Mouse (Mus musculus) monocyte, adult 5-6 weeks (primary cell): Measurements from ENCODE around the gene Tcf3. TPM values are rescaled to one million over a fixed set of nuclear protein-coding genes. Genes with fewer than 3 reads are reported as not detected.

Source experiments
- ATAC-seq: fragments of 153-309, 156-312 bp; replicated peaks from 2 replicates; pipeline ENCODE4 v1.8.0; 2017; ENCODE audit warnings: mild to moderate bottlenecking; ENCODE audit not compliant: low TSS enrichment, insufficient number of reproducible peaks, severe bottlenecking, poor library complexity, low FRiP score
- total RNA-seq: library from RNA; stranded (forward); fragments of 200-1000, 200-491, 200-594 nt; gene quantifications from 3 replicates; pipeline ENCODE4 v1.2.3, GENCODE M21; 2017

Tcf3 gene
- total RNA-seq, 1 experiment from 2014 or later: 18.9 TPM

DNA sequence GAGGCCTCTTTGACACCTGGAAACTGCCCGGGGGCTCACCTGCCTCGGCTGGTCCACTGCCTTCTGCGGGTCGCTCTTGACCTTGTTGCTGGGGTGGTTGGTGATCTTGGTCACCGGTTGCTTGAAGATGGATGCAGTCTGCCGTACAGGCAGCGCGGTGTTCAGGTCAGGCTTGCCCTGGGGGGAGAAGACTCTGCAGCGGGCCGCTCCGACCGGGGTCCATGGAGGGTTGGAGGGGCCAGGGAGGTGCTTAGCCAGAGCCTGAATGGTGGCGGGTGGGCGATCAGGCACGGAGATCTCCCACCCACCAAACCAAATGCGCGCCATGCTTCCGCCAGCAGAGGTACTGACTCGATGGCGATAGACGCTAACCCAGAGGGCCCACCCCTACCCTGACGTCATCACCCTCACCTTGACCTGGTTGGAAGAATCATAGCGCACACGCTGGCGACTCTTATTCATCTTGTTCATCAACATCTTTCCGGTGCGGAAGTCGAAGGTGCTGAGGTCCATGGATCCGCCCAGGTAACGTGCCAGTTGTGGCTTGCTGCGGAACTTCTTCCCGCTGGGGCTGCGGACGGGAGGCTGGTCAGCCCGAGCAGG, 38.3 kb downstream of the Tcf3 start:
- ATAC-seq: no peak

- no peak for ATAC-seq
Measured at GRCm38 (mm10) chr10:80392687-80393086, 40.8 kb downstream of the Tcf3 start.

GRCm38 (mm10) chr10:80390697-80391096, 42.8 kb downstream of the Tcf3 start:
- ATAC-seq: no peak

DNA sequence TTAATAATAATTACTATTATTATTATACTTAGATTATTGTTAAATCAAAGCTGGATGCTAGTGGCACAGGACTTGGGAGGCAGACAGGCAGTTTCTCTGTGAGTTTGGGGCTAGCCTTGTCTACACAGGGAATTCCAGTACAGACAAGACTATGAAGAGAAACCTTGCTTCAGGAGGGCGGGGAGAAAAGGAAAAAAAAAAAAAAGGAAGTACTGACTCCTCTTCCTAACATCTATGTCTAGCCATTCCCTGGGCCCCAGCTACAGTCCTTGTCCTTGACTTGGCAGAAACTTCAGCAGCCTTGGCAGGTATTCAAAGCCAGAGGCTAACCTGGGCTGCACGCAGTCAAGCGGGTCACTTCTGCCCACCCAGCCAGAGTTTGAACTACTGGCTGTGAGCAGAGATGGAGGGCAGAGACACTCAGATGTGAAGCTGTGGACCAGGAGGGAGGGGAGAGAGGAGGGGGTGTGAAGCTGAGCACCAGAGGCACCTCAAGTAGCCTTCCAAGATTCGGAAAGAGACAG, 44.2 kb downstream of the Tcf3 start:
- ATAC-seq: no peak

DNA sequence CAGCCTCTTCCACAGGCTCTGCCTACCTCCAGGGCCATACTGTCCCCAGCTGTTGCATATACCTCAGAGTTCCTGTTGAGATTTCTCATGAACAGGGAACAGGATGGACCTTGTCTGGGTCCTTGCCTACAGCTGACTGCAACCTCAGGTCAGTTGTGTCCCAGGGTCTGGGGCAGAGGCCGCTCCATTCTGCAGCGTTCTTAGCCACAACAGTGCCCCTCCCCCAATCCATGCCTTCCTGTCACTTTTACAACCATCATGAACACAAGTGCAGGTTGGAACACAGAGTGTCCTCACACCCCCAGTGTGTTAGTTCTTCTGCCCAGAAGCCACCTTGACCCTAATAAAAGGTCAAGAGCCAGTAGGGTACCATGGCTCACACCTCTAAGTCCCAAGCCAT, 44.7 kb downstream of the Tcf3 start:
- no peak for ATAC-seq

GRCm38 (mm10) chr10:80387522-80387959, 45.9 kb downstream of the Tcf3 start, which contains the start of gene Mex3d:
Gene Mex3d (minus strand): TSS chr10:80387659.
- ATAC-seq: no peak

DNA sequence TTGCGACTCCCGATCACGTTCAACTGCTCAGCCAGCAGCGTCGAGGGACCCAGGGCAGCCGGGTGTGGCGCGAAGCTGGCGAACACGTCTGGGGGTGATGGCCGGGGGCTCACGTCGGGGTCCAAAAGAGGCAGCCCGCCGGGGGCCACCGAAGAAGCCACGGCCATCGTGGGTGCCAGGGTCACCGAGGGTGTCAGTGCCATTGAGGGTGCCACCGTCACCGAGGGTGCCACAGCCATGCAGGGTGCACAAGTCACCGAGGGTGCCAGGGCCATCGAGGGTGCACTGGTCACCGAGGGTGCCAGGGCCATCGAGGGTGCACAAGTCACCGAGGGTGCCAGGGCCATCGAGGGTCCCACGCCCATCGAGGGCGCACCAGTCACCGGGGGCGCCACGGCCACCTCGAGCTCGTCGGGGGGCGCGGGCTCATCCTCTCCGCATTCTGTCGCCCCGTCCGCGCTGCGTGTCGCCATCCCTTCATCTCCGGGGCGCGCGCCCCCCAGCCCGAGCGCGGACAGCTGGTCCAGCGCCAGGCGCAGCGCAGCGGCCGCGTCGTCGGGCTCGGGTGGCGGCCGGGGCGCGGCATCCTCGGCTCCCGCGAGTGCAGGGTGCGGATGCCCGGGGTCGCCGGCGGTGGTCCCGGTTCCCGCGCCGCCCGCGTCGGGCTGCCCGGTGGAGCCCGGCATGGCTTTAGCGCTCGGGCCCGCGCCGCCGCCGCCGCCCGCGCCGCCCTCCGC, 46.5 kb downstream of the Tcf3 start:
- no peak for ATAC-seq

DNA sequence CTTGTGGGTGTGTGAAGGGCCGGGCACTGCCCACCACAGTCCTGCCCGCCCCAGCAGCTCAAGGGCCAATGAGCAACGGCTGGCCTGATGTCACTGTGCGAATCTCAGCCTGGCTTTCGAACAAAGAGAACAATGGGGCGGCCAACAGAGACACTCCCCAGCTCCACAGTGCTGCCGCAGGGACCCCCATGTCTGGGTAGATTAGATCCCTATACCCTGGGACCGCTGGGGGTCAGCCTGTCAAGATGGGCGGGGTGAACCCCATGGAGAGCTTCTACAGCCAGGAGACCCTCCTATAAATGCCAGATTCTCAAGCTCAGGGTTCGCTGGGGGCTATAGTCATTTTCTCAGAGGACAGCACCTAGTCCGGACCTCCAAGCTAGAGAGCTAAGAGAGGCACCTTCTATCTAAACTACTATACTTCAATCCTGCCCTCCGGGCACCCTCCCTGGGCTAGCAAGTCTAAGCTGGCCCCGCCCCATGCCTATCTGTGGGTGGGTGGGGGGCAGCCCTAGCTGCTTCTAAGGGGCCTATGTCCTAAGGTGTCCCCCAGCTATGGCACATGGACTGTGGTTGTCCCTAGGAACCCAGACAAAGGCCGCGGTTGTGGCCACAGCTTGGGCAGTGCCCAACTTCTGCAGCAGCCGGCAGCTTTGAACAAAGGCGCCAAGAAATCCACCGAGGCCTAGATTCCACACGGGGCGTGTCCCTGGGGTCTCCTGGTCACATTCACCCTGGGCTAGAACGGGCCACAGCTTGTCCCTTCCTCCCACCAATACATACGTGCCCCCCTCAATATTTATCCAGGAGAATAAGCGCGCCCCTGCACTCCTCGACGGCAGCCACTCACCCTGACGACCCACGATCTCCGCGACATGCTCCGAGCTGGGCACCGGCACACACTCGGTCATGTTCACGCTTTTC, 47.4 kb downstream of the Tcf3 start:
- ATAC-seq: no peak

DNA sequence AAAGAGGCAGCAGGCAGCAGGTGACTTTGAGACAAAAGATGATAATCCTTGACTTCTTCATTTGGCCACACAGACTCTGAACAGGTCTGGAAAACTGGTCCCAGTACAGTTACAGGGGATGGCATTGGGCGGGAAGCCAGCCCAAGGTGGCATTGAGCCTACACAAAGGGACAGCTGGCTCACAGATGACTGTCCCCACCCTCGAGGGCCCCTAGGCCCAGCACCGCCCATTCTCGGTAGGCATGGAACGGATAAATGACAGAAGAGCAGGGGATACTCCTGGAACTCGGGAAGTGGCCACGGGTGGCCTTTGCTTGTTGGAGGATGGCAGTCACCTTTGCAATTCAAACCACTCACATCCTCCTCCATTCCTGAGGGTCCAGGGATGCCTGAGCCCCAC, 48.1 kb downstream of the Tcf3 start:
- no peak for ATAC-seq

GRCm38 (mm10) chr10:80384709-80385108, 48.7 kb downstream of the Tcf3 start:
- no peak for ATAC-seq

GRCm38 (mm10) chr10:80384115-80384639, 49.3 kb downstream of the Tcf3 start:
- ATAC-seq: no peak

GRCm38 (mm10) chr10:80383431-80383830, 50.0 kb downstream of the Tcf3 start:
- no peak for ATAC-seq

GRCm38 (mm10) chr10:80382641-80383365, 50.6 kb downstream of the Tcf3 start:
- no peak for ATAC-seq

GRCm38 (mm10) chr10:80377716-80378115, 55.7 kb downstream of the Tcf3 start:
- ATAC-seq: no peak

DNA sequence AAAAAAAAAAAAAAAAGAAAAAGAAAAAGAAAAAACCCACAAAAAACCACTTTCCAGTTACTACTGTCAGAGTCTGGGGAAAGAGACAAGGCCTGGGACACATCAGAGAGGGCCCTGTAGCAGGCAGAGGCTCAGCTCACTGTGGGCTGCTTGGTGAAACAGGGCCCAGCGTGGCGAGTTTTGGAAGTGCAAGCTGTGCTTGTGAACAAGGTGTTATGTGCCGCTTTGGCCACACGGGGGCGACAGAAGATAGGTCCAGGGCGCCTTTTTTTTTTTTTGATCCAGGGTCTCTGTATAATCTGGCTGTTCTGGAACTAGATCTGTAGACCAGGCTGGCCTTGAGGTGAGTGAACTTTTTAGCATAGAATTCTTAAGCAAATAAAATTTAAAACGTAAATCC, 57.3 kb downstream of the Tcf3 start:
- peak; percentile 96 for ATAC-seq

- no peak for ATAC-seq
Measured at GRCm38 (mm10) chr10:80374063-80374462, 59.4 kb downstream of the Tcf3 start.

DNA sequence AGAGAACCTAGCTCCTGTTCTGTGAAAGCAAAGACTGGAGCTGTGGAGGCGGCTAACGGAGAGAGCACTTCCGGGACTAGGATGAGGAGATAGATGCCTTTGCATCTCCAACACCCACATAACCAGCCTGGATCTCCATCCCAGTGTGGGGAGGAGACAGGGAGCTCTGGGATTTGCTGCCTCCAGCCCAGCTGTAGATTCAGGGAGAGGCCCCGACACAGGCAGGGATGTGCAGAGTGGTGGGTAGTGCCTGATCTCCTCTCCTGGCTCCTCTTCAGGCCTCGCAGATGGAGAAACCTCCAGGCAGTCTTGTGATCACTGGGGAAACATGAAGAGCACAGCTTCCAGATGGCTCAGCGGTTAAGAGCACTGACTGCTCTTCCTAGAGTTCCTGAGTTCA, 60.7 kb downstream of the Tcf3 start:
- ATAC-seq: no peak

DNA sequence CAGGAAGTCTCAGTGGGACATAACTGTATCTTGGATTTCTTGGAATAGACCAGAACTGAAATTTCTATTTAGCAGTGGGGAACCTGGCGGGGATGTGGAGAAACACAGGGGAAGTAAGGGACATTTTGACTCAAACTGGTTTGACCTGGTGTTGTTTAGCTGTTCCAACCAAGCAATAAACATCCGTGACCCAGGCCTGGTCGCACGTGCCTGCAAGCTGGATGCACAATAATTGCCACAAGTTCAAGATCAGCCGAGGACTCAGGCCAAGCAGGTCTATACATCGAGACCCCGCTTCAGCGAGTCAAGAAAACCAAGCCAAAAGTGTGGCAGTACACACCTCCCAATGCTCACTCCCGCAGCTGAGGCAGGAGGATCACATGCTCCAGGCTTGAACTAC, 61.5 kb downstream of the Tcf3 start:
- no peak for ATAC-seq
